Mouse (Mus musculus): ENCODE data around the gene Rrbp1.

Gene Rrbp1

DNA sequence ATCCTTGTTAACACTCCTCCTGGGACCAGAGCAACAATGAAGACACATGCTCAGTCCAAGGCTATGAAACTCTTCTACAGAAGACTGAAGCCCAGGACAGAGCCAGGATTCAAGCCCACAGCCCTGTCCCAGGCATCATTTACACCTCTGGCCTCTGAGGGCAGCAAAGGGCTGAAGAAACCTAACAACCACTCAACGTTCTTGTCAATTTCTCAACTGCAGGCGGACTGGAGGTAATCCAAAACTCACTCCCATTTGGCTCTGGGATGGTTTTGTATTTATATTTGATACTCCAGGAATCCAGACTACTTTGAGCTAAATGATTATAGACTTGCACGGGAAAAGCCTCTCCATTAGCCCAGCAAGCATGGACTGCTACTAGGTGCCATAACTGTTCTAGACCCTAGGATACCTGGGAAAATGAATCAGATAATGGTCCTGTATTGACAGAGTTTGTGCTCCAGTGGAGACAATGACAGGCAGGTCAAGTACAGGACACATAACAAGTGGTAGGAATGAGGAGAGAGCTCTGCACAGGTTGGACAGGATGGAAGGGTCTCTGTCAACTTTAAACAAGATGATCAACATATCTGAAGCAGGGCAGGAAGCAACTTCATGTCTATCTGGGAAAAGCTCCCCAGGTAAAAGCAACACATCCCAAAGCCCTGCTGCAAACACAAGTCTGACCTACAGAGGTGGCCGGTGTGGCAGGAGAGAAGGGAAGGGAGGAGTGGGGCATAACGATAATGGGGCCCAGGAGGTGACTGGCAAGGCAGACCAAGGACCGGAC, 5.7 kb downstream of the Rrbp1 start:
- no peak for DNase-seq

DNA sequence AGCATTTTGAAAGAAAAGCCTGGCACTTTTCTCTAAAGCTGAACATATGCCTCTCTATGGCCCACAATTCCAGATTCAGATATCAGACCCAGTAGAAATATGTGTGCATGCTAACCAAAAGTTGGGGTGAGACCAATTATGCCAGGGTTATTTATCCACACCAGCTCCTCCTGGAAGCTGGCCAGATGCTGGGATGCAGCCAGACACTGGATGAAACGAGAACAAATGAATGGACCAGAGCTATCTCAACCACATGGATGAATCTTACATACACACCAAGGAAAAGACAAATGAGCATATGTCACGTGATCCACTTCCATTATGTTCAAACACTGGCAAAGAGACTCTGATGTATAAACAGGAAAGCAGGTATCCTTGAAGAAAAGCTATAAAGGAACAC, 7.5 kb downstream of the Rrbp1 start:
- DNase-seq = peak; percentile 70

DNA sequence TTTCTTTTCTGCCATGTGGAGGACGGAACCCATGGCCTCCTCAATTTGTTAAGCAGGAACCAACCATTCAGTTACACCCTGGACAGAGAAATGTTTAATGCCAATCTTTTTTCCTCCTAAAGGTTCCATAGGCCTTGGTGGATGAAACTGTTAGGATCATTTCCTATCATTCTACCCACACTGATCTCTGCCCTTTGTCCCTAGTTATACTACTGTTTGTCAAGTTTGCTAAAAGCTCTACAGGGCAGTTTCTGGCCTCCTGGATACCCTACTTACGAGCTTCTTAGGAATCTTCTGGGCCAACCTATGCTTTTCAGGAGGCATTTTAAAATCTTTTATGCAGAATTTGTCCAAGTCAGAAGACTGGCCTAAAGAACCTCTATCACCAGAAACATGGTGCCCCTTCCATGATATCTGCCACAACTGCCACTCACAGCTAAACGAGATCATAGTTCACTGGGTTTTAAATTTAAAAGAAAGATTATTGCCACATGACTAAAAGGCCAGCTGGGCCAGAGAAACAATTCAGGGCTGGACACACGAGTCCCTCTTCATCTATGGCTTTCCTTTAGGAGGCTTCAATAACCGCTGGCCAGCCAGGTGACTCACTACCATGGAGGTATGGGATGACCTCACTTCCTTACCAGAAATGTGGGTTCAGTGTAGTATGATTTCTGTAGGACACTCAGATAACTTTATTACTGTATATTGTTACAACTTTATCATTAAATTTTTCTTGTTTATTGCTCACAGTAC, 8.7 kb downstream of the Rrbp1 start:
- no peak for DNase-seq

- no peak for DNase-seq
Observed at GRCm38 (mm10) chr2:143992977-143993376, 18.1 kb downstream of the Rrbp1 start.

DNA sequence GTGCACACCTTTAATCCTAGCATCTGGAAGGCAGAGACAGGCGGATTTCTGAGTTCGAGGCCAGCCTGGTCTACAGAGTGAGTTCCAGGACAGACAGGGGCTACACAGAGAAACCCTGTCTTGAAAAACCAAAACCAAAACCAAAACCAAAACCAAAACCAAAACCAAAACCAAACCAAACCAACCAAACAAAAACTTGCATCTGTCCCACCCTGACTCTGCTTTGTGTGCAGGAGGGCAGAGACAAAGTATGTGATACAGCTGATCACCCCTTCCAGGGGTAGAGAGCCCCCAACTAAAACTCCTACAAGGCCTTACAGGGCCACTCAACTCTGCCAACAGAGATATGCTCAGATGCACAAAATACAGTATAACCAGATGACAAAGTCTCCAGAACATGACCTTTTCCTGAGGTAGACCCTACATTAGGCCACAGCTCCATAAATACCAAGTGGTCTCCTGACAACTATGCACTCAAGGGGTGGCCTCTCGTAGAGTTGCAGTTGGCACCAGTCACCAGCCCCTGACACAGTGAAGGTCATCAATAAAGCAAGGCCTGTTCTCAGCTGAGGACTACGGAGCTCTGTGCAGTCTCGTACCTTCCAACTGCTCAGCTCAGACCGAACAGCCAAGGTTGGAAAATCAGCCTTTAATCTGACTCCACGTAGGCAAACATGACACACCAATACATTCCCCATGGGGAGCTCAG, 18.9 kb downstream of the Rrbp1 start:
- no peak for DNase-seq

GRCm38 (mm10) chr2:143990997-143991396, 20.1 kb downstream of the Rrbp1 start:
- DNase-seq = peak; percentile 73

DNA sequence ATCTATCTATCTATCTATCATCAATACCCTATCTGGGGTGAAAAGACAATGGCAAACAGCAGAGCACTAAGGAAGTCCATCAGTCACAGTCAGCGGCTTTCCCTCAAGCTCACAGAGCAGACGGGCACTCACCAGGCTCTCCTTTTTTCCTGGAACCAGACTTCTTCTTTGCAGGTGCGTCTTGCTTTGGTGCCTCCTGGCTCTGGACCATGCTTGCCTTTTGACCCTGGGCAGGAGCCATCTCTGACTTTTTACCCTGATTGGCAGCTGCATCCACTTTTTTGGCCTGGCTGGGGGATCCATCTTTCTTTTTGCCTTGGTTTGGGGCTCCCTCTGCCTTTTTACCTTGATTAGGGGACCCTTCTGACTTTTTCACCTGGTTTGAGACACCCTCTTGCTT, 23.0 kb downstream of the Rrbp1 start:
- peak; percentile 37 for DNase-seq

DNA sequence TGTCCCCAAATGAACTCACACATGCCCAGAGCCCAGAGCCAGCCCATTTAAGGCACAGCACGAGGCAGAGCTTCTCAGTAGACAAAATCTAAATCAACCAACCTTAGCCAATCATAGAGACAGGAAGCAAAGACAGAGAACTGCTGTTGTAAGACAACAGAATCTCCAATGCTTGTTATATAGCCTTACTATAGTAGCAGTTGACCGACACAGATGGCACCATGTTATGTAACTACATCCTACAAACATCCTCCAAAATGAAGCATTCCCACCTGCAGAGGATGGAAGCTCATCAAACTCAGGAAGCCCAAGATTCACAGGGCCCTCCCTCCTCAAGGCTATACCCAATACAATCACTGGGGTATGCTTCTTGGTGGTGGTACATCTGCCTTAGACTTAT, 23.6 kb downstream of the Rrbp1 start:
- no peak for DNase-seq

DNA sequence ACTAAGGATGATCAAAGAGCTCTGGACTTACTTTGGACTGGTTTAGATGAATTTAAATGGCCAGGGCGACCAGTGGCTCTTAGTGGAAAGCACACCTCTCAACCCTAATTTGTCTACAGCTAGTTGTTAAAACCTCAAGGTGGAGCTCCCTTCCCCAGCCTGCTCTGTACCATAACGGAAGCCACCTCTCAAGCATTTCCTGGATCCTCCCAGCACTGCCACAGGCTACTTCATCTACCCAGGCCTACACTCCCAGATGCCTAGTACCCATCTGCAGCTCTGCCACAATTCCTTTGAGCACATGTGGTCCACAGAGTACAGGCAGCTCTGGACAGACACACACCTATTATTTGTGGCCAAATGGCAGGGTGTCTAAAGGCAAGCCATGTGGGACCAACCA, 27.6 kb downstream of the Rrbp1 start:
- DNase-seq = no peak

- no peak for DNase-seq
Observed at GRCm38 (mm10) chr2:143982901-143983300, 28.2 kb downstream of the Rrbp1 start.

DNA sequence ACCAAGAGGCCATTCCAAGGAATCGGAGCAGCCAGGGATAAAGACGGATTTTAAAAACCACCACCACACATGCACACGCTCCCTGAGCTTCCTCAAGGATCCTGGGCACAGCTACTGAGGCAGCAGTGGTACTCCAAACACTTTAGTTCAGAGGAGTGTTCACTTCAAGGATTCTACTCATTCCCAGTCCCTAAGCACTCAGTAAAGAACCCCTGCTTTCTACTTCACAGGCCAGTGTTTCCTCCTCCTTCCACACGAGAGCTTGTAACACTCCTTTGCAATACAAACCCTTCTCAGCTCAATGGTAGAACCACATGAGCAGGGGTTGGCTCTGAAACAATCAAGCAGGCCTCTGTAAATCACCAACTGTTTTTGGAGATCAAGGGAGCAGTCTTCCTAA, 28.9 kb downstream of the Rrbp1 start:
- no peak for DNase-seq

- DNase-seq = peak; percentile 76
Observed at GRCm38 (mm10) chr2:143980781-143981398, 30.2 kb downstream of the Rrbp1 start.

GRCm38 (mm10) chr2:143978444-143979147, 32.5 kb downstream of the Rrbp1 start:
- no peak for DNase-seq

DNA sequence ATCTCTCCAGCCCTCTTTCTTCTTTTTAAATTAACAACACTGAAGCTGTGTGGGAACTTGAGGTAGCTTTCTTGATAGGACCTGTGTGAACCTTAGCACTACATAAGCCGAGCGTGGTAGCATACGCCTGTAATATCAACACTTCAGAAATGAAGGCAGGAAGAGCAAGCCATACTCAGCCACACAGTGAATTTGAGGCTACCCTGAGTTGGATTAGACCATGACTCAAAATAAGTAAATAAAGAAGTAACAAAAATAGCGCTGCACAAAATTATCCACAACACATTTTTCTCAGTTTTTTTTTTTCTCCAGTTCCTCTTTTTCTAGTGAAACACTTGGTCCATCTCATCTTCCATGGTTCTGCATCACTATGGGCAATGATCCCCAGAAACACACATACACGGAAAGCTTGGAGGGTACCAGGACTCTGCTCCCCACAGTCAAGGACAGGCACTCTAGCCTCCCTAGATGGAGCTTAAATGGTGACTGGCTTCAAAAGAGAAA, 35.9 kb downstream of the Rrbp1 start:
- DNase-seq = no peak

GRCm38 (mm10) chr2:143973161-143973560, 37.9 kb downstream of the Rrbp1 start:
- DNase-seq = no peak

DNA sequence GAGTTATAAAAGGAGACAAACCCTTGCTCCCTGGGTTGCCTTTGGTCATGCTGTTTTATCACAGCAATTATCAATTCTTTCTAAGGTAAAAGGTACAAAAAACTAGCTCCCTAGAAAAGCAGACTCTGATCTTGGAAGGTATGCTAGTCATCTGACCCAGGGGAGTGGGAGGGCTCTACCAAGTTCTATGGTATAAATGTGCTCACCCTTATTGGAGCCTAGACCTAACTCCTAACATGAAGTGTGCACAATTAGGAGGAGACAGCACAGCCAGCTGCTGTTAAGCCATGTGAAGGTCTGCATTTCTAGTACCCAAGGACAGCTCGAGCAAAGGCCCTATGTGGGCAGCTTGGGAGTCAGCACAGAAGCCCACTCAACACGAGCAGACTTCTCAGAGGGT, 39.2 kb downstream of the Rrbp1 start:
- DNase-seq = no peak

- no peak for DNase-seq
Observed at GRCm38 (mm10) chr2:143970841-143971240, 40.2 kb downstream of the Rrbp1 start.

DNA sequence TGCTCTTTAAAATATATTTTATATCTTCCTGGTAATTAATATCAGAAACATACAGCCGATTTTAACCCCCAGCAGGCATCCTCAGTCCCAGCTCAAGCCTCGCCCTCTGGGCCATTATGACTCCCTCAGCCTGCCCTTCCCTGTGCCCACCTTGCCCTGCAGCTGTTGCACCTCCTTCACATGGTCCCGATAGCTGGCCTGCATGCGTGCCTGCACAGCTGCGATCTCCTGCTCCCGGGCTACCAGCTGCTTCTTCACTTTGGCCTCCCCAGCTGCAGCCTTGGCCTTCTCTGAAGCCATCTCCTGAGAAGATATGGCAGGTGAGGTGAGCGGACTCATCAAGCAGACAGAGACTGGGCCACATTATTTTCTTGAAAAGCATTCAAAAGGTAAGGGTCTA, 41.8 kb downstream of the Rrbp1 start:
- DNase-seq = no peak

- DNase-seq = no peak
Observed at GRCm38 (mm10) chr2:143963318-143963717, 47.7 kb downstream of the Rrbp1 start.

- no peak for DNase-seq
Observed at GRCm38 (mm10) chr2:143962192-143962591, 48.9 kb downstream of the Rrbp1 start.

- peak; percentile 50 for DNase-seq
Observed at GRCm38 (mm10) chr2:143955746-143956145, 55.3 kb downstream of the Rrbp1 start.

DNA sequence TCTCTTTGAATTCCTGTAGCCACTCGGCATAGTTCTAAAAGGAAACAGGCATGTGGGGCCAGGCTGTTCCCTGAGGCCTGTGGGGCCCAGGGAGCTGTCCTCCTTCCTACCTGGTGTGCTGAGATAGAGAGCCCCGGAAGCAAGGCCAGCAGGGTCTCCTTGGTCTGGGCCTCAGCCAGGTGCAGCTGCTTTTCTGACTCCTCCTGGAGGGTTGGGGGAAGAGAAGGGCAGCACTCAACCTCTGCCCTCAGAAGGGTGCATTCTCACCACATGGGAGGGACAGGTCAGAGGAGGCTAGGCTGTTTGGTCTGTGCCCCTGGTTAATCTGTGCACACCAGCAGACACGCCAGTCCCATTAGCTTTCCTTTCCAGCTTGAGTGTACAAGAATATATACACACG, 56.1 kb downstream of the Rrbp1 start:
- DNase-seq = no peak

Data from kidney, adult 18-20 months (tissue).